Mouse (Mus musculus) cerebellum, adult 2 months (tissue): ENCODE measurements at regions not wholly inside any gene's neighbourhood (a gene's known extent, or its start where the extent isn't known, plus 50 kb on each side); places are given as distances from the start of the nearest gene placed in this dataset.

Experiments used
- CTCF ChIP-seq: fragments of 200-500 bp; IDR thresholded peaks from 2 replicates; pipeline ENCODE4 v1.5.1; 2011; ENCODE audit warnings: low read depth, mild to moderate bottlenecking, control low read depth, low read length, moderate library complexity, borderline replicate concordance; ENCODE audit not compliant: insufficient read depth
- POLR2A ChIP-seq: fragments of 200-500 bp; IDR thresholded peaks from 2 replicates; pipeline ENCODE4 v1.6.1; 2011; ENCODE audit warnings: low read length, control low read depth, borderline replicate concordance; ENCODE audit not compliant: insufficient read depth

DNA sequence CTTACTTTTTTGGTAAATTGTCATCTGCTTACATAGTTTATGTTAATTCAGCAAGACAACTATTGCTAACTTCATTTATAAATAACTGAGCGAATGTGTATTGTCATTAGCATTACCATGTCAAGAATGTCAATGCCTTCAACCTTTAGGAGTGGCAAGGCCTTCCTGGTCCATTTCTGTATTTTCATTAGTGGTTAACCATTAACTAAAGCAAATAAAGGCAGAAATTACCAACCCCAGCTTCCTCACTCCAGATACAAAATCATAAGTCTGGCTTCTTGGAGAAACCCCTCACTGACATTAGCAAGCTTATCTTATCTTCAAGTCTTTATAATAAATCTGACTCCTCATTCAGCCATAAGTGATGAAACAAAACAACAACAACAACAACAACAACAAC, 592.8 kb upstream of the Pcdh20 start:
- TF ChIP-seq CTCF = no peak
- TF ChIP-seq POLR2A = no peak
